Mouse (Mus musculus) liver, adult 2 months (tissue): ENCODE measurements at regions not wholly inside any gene's neighbourhood (a gene's known extent, or its start where the extent isn't known, plus 50 kb on each side); places are given as distances from the start of the nearest gene placed in this dataset.

Source experiments
- CTCF ChIP-seq: fragments of 200-500 bp; IDR thresholded peaks from 2 replicates; pipeline ENCODE4 v1.5.1; 2011; ENCODE audit warnings: low read depth, low read length, control low read depth
- POLR2A ChIP-seq: fragments of 200-500 bp; IDR thresholded peaks from 2 replicates; pipeline ENCODE4 v1.6.1; 2011; ENCODE audit warnings: low read length, control low read depth; ENCODE audit not compliant: insufficient read depth; ENCODE audit errors: extremely low read depth

DNA sequence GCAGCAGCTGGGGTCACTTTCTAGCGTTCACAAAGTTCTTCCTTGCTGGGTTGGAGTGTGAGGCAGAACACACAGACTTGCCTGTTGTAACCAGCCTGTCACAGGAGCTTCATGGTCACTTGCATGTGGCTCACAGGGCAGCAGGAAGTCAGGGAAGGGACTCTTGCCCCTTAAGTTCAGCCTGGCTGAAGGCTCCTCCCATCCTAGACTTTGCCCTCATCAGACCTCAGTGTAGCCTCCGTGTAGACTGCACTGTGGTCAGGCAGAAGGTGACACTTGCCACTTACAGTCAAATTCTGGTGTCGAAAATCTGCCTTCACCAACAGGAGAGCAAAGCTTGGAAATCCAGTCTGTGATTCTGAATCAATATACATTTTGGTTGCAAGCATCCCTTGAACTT lies 115.4 kb downstream of the Irx5 start:
- TF ChIP-seq CTCF (no peak), POLR2A (no peak)
